Mouse (Mus musculus) liver, postnatal 0 days (tissue): Measurements from ENCODE around the gene Cux1.

Experiments
- CTCF ChIP-seq: sonication (generic); IDR thresholded peaks from 2 replicates; pipeline ENCODE4 v1.5.1; 2016; ENCODE audit warnings: antibody characterized with exemption, low read depth
- EP300 ChIP-seq: IDR thresholded peaks from 2 replicates; pipeline ENCODE4 v1.6.1; 2016; ENCODE audit warnings: antibody characterized with exemption, low read depth, mild to moderate bottlenecking

- TF ChIP-seq CTCF, result no peak
- TF ChIP-seq EP300, result no peak
These were observed 496 bp downstream of the Cux1 start for GRCm38 (mm10) chr5:136566812-136567175.
